In the genomic region with DNA sequence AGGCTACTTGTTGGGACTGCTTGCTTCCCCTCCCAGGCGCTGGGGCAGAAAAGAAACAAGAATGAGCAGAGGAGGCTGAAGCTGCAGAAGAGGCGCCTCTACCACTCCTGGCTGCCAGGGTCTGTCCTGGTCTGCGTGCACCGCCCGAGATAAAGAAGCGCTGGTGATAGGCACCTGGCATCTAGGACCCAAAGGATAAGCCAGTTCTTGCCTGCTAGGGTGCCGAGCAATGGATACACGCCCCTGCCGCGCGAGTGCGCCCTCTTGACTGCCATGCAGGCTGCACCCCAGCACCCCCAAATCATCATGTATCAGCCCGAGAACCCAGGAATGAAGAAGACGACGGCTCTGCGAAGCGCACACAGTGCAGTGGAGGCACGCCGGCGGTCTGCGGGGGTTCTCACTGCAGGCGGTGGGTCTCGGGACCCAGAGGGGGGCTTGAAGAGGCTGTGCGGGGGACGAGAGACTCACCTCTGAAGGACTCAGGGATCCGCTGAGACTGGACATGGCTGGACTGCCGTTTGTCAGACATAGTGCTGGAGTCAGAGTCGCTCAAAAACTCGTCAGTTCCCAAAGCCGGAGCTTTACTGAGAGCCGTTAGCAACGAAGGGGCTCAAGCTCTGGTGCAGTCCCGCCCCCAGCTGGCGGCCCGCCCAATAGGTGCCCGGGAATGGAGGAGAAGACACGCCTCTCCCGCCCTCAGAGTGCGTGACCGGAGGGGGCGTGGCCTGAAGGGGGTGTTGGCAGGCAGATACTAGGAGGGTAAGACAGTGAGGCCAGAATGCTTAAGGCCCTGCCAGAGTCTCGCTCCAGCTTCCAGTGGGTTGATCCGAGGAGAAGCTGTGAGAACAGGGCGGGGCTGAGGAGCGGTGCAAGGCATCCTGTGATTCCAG, we compare ENCODE assay signal across 8 mouse cellular contexts. TPM values are rescaled to one million over a fixed set of nuclear protein-coding genes. Genes with fewer than 3 reads are reported as not detected.
DNase-seq lines count a peak whose midpoint lies in the region; ATAC-seq lines count a peak whose summit lies in the region.

A gene (minus strand): TSS at position 589 of the 893 bp plus-strand sequence.

- DNase-seq in R1 (ENCODE audit: low read depth, low spot score): peak; percentile 99
- DNase-seq in cerebellum, postnatal 25 days: peak; percentile 99 to 100
- peak; percentile 95 to 96 for DNase-seq in frontal cortex, postnatal 25 days (ENCODE audit: low spot score in 2 of 2)
- DNase-seq in hindbrain, embryonic 14.5 days (ENCODE audit: low spot score): peak; percentile 97
- peak; percentile 96 for DNase-seq in layer of hippocampus, postnatal 36 days
- peak; percentile 100 for DNase-seq in lung, postnatal 36 days
- peak; percentile 99 for DNase-seq in retina, postnatal 1 day
- DNase-seq in urinary bladder, adult 18-20 months (ENCODE audit: low spot score in 2 of 2): peak; percentile 99

- ATAC-seq in hindbrain, embryonic 14.5 days (ENCODE audit: low FRiP score): peak; percentile 98

- no peaks in the 10 kb centered on the region for H3K36me3 ChIP-seq in hindbrain, embryonic 14.5 days (replicated peaks; ENCODE audit: control insufficient read depth, insufficient read depth)

- no peaks in the 10 kb centered on the region for H3K9me3 ChIP-seq in hindbrain, embryonic 14.5 days (ENCODE audit: control insufficient read depth, low read length)

- H3K4me1 ChIP-seq in hindbrain, embryonic 14.5 days (replicated peaks; ENCODE audit: control insufficient read depth, insufficient read depth, low read length): peaks cover 18% of the 10 kb centered on the region

- H3K4me2 ChIP-seq in hindbrain, embryonic 14.5 days (replicated peaks): peak within 1 kb of the TSS; percentile 99

- H3K9ac ChIP-seq in hindbrain, embryonic 14.5 days: peak within 1 kb of the TSS; percentile 81

- H3K27me3 ChIP-seq in hindbrain, embryonic 14.5 days (ENCODE audit: control insufficient read depth, insufficient read depth, low read length): no peaks in the 10 kb centered on the region

- under 1% methylated on average over 45 of the region's 45 CpGs for WGBS in hindbrain, embryonic 14.5 days

- H3K27ac ChIP-seq in hindbrain, embryonic 14.5 days: peak within 1 kb of the TSS; percentile 80

- peak within 1 kb of the TSS; percentile 72 for H3K4me3 ChIP-seq in hindbrain, embryonic 14.5 days (replicated peaks; ENCODE audit: low read length)

RNA-seq across cellular contexts. Expression of the gene that starts here (rescaled TPM):
- polyA plus RNA-seq in hindbrain, embryonic 14.5 days (2014; fragmentation: Nextera tagmentation; extraction: Ambion mirVana): 24.4 and 26.7 TPM in 2 replicates
- 1 to 10 TPM; 8.6 to 8.7 TPM for total RNA-seq in layer of hippocampus, postnatal 36 days (2021)

Comparison
In these comparisons a context has a peak if more than half of its experiments do, and no peak if none do; other contexts are left out.
1. Peak in every context shown above with its lines: DNase-seq, ATAC-seq, H3K4me3 ChIP-seq and H3K27ac ChIP-seq.